Comparison of ENCODE assay signal across 41 mouse cellular contexts in genomic region chr7:26356719-26357118, GRCm38 (mm10). TPM values are rescaled to one million over a fixed set of nuclear protein-coding genes. Genes with fewer than 3 reads are reported as not detected.
"Had no signal": no experiment of that assay in that cellular context is flagged by ENCODE, and none has a peak within 500 bp of the region (broad histone marks: within the 10 kb centered on the region; RNA-seq: fewer than 3 reads in every experiment).

No protein-coding gene starts in this region.

RNA-seq across cellular contexts. Expression of gene Nlrp9c, which starts 46.8 kb away (rescaled TPM):
- total RNA-seq: heart, postnatal 10 days; heart, postnatal 14 days; heart, postnatal 25 days; heart, postnatal 36 days; heart, postnatal 4 days; hematopoietic stem cell, adult 5-6 weeks; hindbrain, postnatal 0 days; layer of hippocampus, adult 18-20 months; layer of hippocampus, adult 2 months; layer of hippocampus, adult 8-10 months; layer of hippocampus, postnatal 10 days; layer of hippocampus, postnatal 14 days; layer of hippocampus, postnatal 25 days; layer of hippocampus, postnatal 36 days; left cerebral cortex, adult 18-20 months had no signal
- polyA plus RNA-seq: heart, embryonic 10.5 days; heart, embryonic 11.5 days; heart, embryonic 12.5 days; heart, embryonic 13.5 days; heart, embryonic 14.5 days; heart, embryonic 15.5 days; heart, embryonic 16.5 days; heart, postnatal 0 days; hindbrain, embryonic 10.5 days; hindbrain, embryonic 11.5 days; hindbrain, embryonic 12.5 days; hindbrain, embryonic 13.5 days; hindbrain, embryonic 14.5 days; hindbrain, embryonic 15.5 days; hindbrain, embryonic 16.5 days; hindbrain, postnatal 0 days; inflammation-experienced regulatory T-cells, adult 6 months; intestine, embryonic 14.5 days; intestine, embryonic 15.5 days; intestine, embryonic 16.5 days; intestine, postnatal 0 days; kidney, adult 2 months; kidney, embryonic 14.5 days; kidney, embryonic 15.5 days; kidney, embryonic 16.5 days; kidney, postnatal 0 days; large intestine, adult 2 months had no signal

RNA-seq across cellular contexts. Expression of gene Cyp2a4, which starts 49.8 kb away (rescaled TPM):
- total RNA-seq: heart, postnatal 10 days; heart, postnatal 25 days; heart, postnatal 36 days; heart, postnatal 4 days; hematopoietic stem cell, adult 5-6 weeks; hindbrain, postnatal 0 days; layer of hippocampus, adult 18-20 months; layer of hippocampus, adult 2 months; layer of hippocampus, adult 8-10 months; layer of hippocampus, postnatal 10 days; layer of hippocampus, postnatal 14 days; layer of hippocampus, postnatal 25 days; layer of hippocampus, postnatal 36 days; left cerebral cortex, adult 18-20 months had no signal
- polyA plus RNA-seq: heart, embryonic 10.5 days; heart, embryonic 11.5 days; heart, embryonic 12.5 days; heart, embryonic 13.5 days; heart, embryonic 14.5 days; heart, embryonic 15.5 days; heart, embryonic 16.5 days; heart, postnatal 0 days; hindbrain, embryonic 10.5 days; hindbrain, embryonic 11.5 days; hindbrain, embryonic 12.5 days; hindbrain, embryonic 13.5 days; hindbrain, embryonic 14.5 days; hindbrain, embryonic 15.5 days; hindbrain, embryonic 16.5 days; hindbrain, postnatal 0 days; inflammation-experienced regulatory T-cells, adult 6 months; intestine, embryonic 14.5 days; intestine, embryonic 15.5 days; intestine, embryonic 16.5 days; intestine, postnatal 0 days; kidney, embryonic 14.5 days; kidney, embryonic 15.5 days; kidney, embryonic 16.5 days; kidney, postnatal 0 days; large intestine, adult 2 months had no signal
